Mouse (Mus musculus): ENCODE results near the gene Ormdl3. TPM values are rescaled to one million over a fixed set of nuclear protein-coding genes. Genes with fewer than 3 reads are reported as not detected.
A peak's percentile ranks its signal among the peaks of the same experiment; 100 is the strongest.

The Ormdl3 gene
- polyA plus RNA-seq, 1 experiment = 43.5 TPM

- TF ChIP-seq USF1 (IDR thresholded peaks at IDR 0.05; ENCODE audit: low read depth) (no peak), REST (IDR thresholded peaks at IDR 0.05; ENCODE audit: insufficient read depth, insufficient read length) (no peak), POLR2A (IDR thresholded peaks at IDR 0.05; ENCODE audit: insufficient read length, low read depth) (peak; percentile 12), CEBPB (IDR thresholded peaks at IDR 0.05; ENCODE audit: insufficient read depth, poor library complexity, severe bottlenecking) (no peak), TCF12 (IDR thresholded peaks at IDR 0.05; ENCODE audit: insufficient read depth, poor library complexity, severe bottlenecking) (no peak), POLR2AphosphoS2 (IDR thresholded peaks at IDR 0.05; ENCODE audit: insufficient read length, low read depth) (no peak), E2F4 (IDR thresholded peaks at IDR 0.05; ENCODE audit: insufficient read depth) (no peak)
- Histone ChIP-seq H3K27me3 (ENCODE audit: control insufficient read depth, insufficient read depth, insufficient read length) (peaks cover 22% of the 10 kb centered on the region), H3K79me2 (ENCODE audit: control insufficient read depth, insufficient read depth) (no peaks in the 10 kb centered on the region), H3K4me3 (peak within 1 kb of the TSS; percentile 17), H3K36me3 (ENCODE audit: control insufficient read depth, insufficient read depth) (no peaks in the 10 kb centered on the region), H3K4me2 (ENCODE audit: low read depth) (peak within 1 kb of the TSS; percentile 64), H3ac (ENCODE audit: control insufficient read depth, insufficient read length) (peak within 1 kb of the TSS; percentile 17)
Observed at GRCm38 (mm10) chr11:98550975-98551828, 36.0 kb downstream of the Ormdl3 start, which contains the start of gene Zpbp2. Zpbp2 (plus strand) TSS chr11:98551097.

- H3K4me3 ChIP-seq = peak overlapping the region; percentile 17
- peaks cover 25% of the 10 kb centered on the region for H3K27me3 ChIP-seq (ENCODE audit: control insufficient read depth, insufficient read depth, insufficient read length)
- peak overlapping the region; percentile 64 for H3K4me2 ChIP-seq (ENCODE audit: low read depth)
- H3K36me3 ChIP-seq (ENCODE audit: control insufficient read depth, insufficient read depth) = no peaks in the 10 kb centered on the region
- TF ChIP-seq REST (IDR thresholded peaks at IDR 0.05; ENCODE audit: insufficient read depth, insufficient read length) (no peak), SRF (IDR thresholded peaks at IDR 0.05; ENCODE audit: control insufficient read depth, insufficient read length, low read depth) (no peak), POLR2AphosphoS2 (IDR thresholded peaks at IDR 0.05; ENCODE audit: insufficient read length, low read depth) (no peak), POLR2A (IDR thresholded peaks at IDR 0.05; ENCODE audit: insufficient read length, low read depth) (no peak), E2F4 (IDR thresholded peaks at IDR 0.05; ENCODE audit: insufficient read depth) (no peak), TCF3 (IDR thresholded peaks at IDR 0.05; ENCODE audit: insufficient read length, low read depth) (no peak), USF1 (IDR thresholded peaks at IDR 0.05; ENCODE audit: low read depth) (no peak), CEBPB (IDR thresholded peaks at IDR 0.05; ENCODE audit: insufficient read depth, poor library complexity, severe bottlenecking) (no peak), TCF12 (IDR thresholded peaks at IDR 0.05; ENCODE audit: insufficient read depth, poor library complexity, severe bottlenecking) (no peak), MYOG (IDR thresholded peaks at IDR 0.05; ENCODE audit: control insufficient read depth in 1 of 3, insufficient read depth in 1 of 3, insufficient read length in 2 of 3, low read depth in 2 of 3) (no peak), MYOD1 (IDR thresholded peaks at IDR 0.05; ENCODE audit: control insufficient read depth in 1 of 3, insufficient read length in 2 of 3, low read depth in 2 of 3) (no peak), MAX (IDR thresholded peaks at IDR 0.05; ENCODE audit: low read depth) (no peak)
- H3K79me2 ChIP-seq (ENCODE audit: control insufficient read depth, insufficient read depth) = no peaks in the 10 kb centered on the region
- H3ac ChIP-seq (ENCODE audit: control insufficient read depth, insufficient read length) = peak overlapping the region; percentile 17
Observed at GRCm38 (mm10) chr11:98550311-98550974, 36.7 kb downstream of the Ormdl3 start.

GRCm38 (mm10) chr11:98549363-98549762 is 37.8 kb downstream of the Ormdl3 start:
- H3K4me3 ChIP-seq = no peak overlapping the region
- H3K36me3 ChIP-seq (ENCODE audit: control insufficient read depth, insufficient read depth) = no peaks in the 10 kb centered on the region
- peaks cover 27% of the 10 kb centered on the region for H3K27me3 ChIP-seq (ENCODE audit: control insufficient read depth, insufficient read depth, insufficient read length)
- H3K79me2 ChIP-seq (ENCODE audit: control insufficient read depth, insufficient read depth) = no peaks in the 10 kb centered on the region
- H3ac ChIP-seq (ENCODE audit: control insufficient read depth, insufficient read length) = no peak overlapping the region
- no peak overlapping the region for H3K4me2 ChIP-seq (ENCODE audit: low read depth)
- TF ChIP-seq POLR2A (IDR thresholded peaks at IDR 0.05; ENCODE audit: insufficient read length, low read depth) (no peak), MYOG (IDR thresholded peaks at IDR 0.05; ENCODE audit: control insufficient read depth in 1 of 3, insufficient read depth in 1 of 3, insufficient read length in 2 of 3, low read depth in 2 of 3) (no peak), SRF (IDR thresholded peaks at IDR 0.05; ENCODE audit: control insufficient read depth, insufficient read length, low read depth) (no peak), TCF3 (IDR thresholded peaks at IDR 0.05; ENCODE audit: insufficient read length, low read depth) (no peak), TCF12 (IDR thresholded peaks at IDR 0.05; ENCODE audit: insufficient read depth, poor library complexity, severe bottlenecking) (no peak), REST (IDR thresholded peaks at IDR 0.05; ENCODE audit: insufficient read depth, insufficient read length) (no peak), POLR2AphosphoS2 (IDR thresholded peaks at IDR 0.05; ENCODE audit: insufficient read length, low read depth) (no peak), MAX (IDR thresholded peaks at IDR 0.05; ENCODE audit: low read depth) (no peak), CEBPB (IDR thresholded peaks at IDR 0.05; ENCODE audit: insufficient read depth, poor library complexity, severe bottlenecking) (no peak), USF1 (IDR thresholded peaks at IDR 0.05; ENCODE audit: low read depth) (no peak), E2F4 (IDR thresholded peaks at IDR 0.05; ENCODE audit: insufficient read depth) (no peak), MYOD1 (IDR thresholded peaks at IDR 0.05; ENCODE audit: control insufficient read depth in 1 of 3, insufficient read length in 2 of 3, low read depth in 2 of 3) (no peak)

GRCm38 (mm10) chr11:98547308-98547693 is 39.9 kb downstream of the Ormdl3 start:
- H3K36me3 ChIP-seq (ENCODE audit: control insufficient read depth, insufficient read depth) = no peaks in the 10 kb centered on the region
- no peak overlapping the region for H3K4me3 ChIP-seq
- no peak overlapping the region for H3ac ChIP-seq (ENCODE audit: control insufficient read depth, insufficient read length)
- H3K4me2 ChIP-seq (ENCODE audit: low read depth) = no peak overlapping the region
- no peak for TF ChIP-seq TCF3 (IDR thresholded peaks at IDR 0.05; ENCODE audit: insufficient read length, low read depth)
- peaks cover 35% of the 10 kb centered on the region for H3K27me3 ChIP-seq (ENCODE audit: control insufficient read depth, insufficient read depth, insufficient read length)
- H3K79me2 ChIP-seq (ENCODE audit: control insufficient read depth, insufficient read depth) = no peaks in the 10 kb centered on the region

Data from myocyte (in vitro differentiated cells).